Mouse (Mus musculus) stomach, embryonic 14.5 days (tissue): ENCODE data around the gene Ggt5. TPM values are rescaled to one million over a fixed set of nuclear protein-coding genes. Genes with fewer than 3 reads are reported as not detected.

Experiments
- ATAC-seq: fragments of 200-750 bp; cut with Nextera tagmentation; 2 replicates; pipeline ENCODE4 v1.8.0; 2017; ENCODE audit warnings: low read depth, moderate TSS enrichment; ENCODE audit not compliant: insufficient number of reproducible peaks, insufficient read depth, low FRiP score
- H3K27ac ChIP-seq: fragments of 300-500 bp; sonication (generic); 2 replicates; pipeline ENCODE4 v1.5.1; 2014; ENCODE audit warnings: mild to moderate bottlenecking, low read length, moderate library complexity, mixed read lengths
- H3K27me3 ChIP-seq: fragments of 300-500 bp; sonication (generic); 2 replicates; pipeline ENCODE4 v1.6.1; 2014; ENCODE audit warnings: low read length, control low read depth, mixed read lengths; ENCODE audit not compliant: control insufficient read depth, insufficient read depth
- H3K36me3 ChIP-seq: fragments of 300-500 bp; sonication (generic); 2 replicates; pipeline ENCODE4 v1.6.1; 2014; ENCODE audit warnings: mild to moderate bottlenecking, control low read depth, low read length, moderate library complexity, mixed read lengths; ENCODE audit not compliant: control insufficient read depth, insufficient read depth
- H3K4me1 ChIP-seq: fragments of 300-500 bp; sonication (generic); 2 replicates; pipeline ENCODE4 v1.6.1; 2014; ENCODE audit warnings: low read length, control low read depth, mixed read lengths; ENCODE audit not compliant: control insufficient read depth, insufficient read depth
- H3K4me2 ChIP-seq: fragments of 300-500 bp; sonication (generic); replicated peaks from 2 replicates; pipeline ENCODE4 v1.6.1; 2014; ENCODE audit warnings: low read depth, low read length, control low read depth
- H3K4me3 ChIP-seq: fragments of 300-500 bp; sonication (generic); 2 replicates; pipeline ENCODE4 v1.5.1; 2014; ENCODE audit warnings: low read depth, low read length, control low read depth
- H3K9ac ChIP-seq: fragments of 300-500 bp; sonication (generic); replicated peaks from 2 replicates; pipeline ENCODE4 v1.6.1; 2014; ENCODE audit warnings: low read depth, mild to moderate bottlenecking, control low read depth, low read length, moderate library complexity, mixed read lengths
- H3K9me3 ChIP-seq: fragments of 300-500 bp; sonication (generic); 2 replicates; pipeline ENCODE4 v1.6.1; 2016; ENCODE audit warnings: low read depth, low read length, control low read depth; ENCODE audit not compliant: control insufficient read depth
- WGBS: fragments of 180-500 bp; shearing (Covaris S2); extraction: QIAGEN DNeasy Blood & Tissue Kit; methylation state at CpG from one replicate; pipeline ENCODE4 v1.1.7; 2014; 5-methylcytosine and 5-hydroxymethylcytosine counted together
- polyA plus RNA-seq: library from polyadenylated mRNA; unstranded; fragments of >200 nt; fragmentation: Nextera tagmentation; extraction: Ambion mirVana; gene quantifications from 2 replicates; pipeline ENCODE4 v1.2.1, GENCODE M21; 2014

Ggt5 gene
- 4.1 and 5.2 TPM in 2 replicates for polyA plus RNA-seq

DNA sequence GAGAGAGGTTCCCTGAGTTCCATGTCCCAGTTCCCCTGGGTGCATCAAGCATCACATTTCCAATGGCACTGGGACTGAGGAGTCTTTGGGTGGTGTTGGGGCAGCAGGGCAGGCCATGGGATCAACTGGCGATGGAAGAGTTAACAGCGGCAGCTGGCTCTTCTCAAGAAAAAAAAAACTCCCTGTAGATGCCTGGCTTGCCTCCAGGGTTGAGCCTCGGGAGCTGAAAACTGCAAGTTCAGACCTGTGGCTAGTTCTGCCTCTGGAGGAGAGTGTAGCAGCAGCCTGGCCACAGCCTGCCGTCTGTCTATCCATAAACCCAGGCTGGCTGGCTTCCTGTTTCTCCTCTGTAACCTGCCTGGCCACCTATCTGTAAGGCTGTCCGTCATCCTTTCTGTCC, at the start of gene Ggt5:
Ggt5 (plus strand) TSS at position 212 of the 400 bp plus-strand sequence.
- Histone ChIP-seq H3K27me3 (no peaks in the 10 kb centered on the region), H3K9ac (no peak within 1 kb of the TSS; the same call in 1 of the 2 replicates), H3K36me3 (no peaks in the 10 kb centered on the region), H3K4me3 (peak within 1 kb of the TSS; percentile 10; the same call in 1 of the 2 replicates), H3K4me1 (peaks cover 20% of the 10 kb centered on the region), H3K9me3 (no peaks in the 10 kb centered on the region), H3K4me2 (peak within 1 kb of the TSS; percentile 29), H3K27ac (peak within 1 kb of the TSS; percentile 81)
- WGBS, result 11% methylated on average over 5 of the region's 5 CpGs
- ATAC-seq, result peak; percentile 54; the same call in 1 of the 2 replicates

DNA sequence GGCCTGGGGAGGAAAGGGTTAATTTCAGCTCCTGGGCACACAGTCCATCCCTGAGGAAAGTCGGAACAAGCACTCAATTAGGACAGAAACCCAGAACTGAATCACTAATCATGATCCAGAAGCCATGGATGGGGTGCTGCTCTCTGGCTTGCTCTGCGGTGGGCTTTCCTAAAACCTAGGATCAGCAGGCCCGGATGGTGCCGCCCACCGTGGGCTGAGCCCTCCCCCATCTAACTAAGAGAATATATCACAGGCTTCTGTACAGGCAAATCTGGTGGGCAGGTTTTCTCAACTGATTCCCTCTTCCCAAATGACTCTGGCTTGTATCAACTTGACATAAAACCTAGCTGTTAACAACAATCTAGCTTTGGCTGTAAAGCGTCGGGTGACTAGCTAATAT, 41.2 kb upstream of the Ggt5 start:
- H3K27ac ChIP-seq, result no peak overlapping the region
- no peaks in the 10 kb centered on the region for H3K36me3 ChIP-seq
- 48% methylated on average over 7 of the region's 7 CpGs for WGBS
- H3K4me1 ChIP-seq, result 0 out of 2 replicates have a peak, but pooled peaks cover 2% of the 10 kb centered on the region
- H3K4me3 ChIP-seq, result no peak overlapping the region
- H3K9ac ChIP-seq, result no peak overlapping the region
- no peak for ATAC-seq
- H3K27me3 ChIP-seq, result no peaks in the 10 kb centered on the region
- no peak overlapping the region for H3K4me2 ChIP-seq
- peaks cover 5% of the 10 kb centered on the region; the same call in 1 of the 2 replicates for H3K9me3 ChIP-seq

- peaks cover 5% of the 10 kb centered on the region; the same call in 1 of the 2 replicates for H3K9me3 ChIP-seq
- H3K4me3 ChIP-seq, result no peak overlapping the region
- H3K27ac ChIP-seq, result no peak overlapping the region
- peak overlapping the region; percentile 16; the same call in 1 of the 2 replicates for H3K4me2 ChIP-seq
- no peak overlapping the region for H3K9ac ChIP-seq
- no peak for ATAC-seq
- H3K36me3 ChIP-seq, result no peaks in the 10 kb centered on the region
- WGBS, result 48% methylated on average over 14 of the region's 14 CpGs
- no peaks in the 10 kb centered on the region for H3K27me3 ChIP-seq
- H3K4me1 ChIP-seq, result 0 out of 2 replicates have a peak, but pooled peaks cover 2% of the 10 kb centered on the region
These were observed 40.7 kb upstream of the Ggt5 start for GRCm38 (mm10) chr10:75548486-75548885.

DNA sequence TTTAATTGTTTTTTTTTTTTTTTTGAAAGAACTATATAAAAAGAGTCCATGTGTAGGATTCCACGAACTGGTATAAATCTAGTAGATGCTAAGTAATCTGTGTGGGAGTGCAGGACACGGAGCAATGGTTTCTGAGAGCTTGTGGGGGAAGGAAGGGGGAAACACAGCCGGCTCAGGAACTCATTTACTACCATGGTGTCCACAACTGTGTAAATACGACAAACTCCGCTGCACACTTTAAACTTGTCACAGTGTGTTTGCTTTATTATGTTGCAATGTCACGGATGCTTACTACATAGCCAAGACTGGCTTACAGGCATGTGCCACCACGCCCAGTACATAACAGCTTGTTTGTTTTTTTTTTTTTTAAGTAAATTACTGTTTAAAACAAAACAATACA, 39.3 kb upstream of the Ggt5 start:
- no peaks in the 10 kb centered on the region for H3K36me3 ChIP-seq
- H3K9me3 ChIP-seq, result peaks cover 5% of the 10 kb centered on the region; the same call in 1 of the 2 replicates
- no peak for ATAC-seq
- H3K9ac ChIP-seq, result no peak overlapping the region
- H3K4me1 ChIP-seq, result 0 out of 2 replicates have a peak, but pooled peaks cover 2% of the 10 kb centered on the region
- no peaks in the 10 kb centered on the region for H3K27me3 ChIP-seq
- no peak overlapping the region for H3K27ac ChIP-seq
- WGBS, result 56% methylated on average over 7 of the region's 7 CpGs
- H3K4me3 ChIP-seq, result no peak overlapping the region
- H3K4me2 ChIP-seq, result no peak overlapping the region

GRCm38 (mm10) chr10:75551175-75551574, 38.0 kb upstream of the Ggt5 start:
- Histone ChIP-seq H3K9me3 (no peaks in the 10 kb centered on the region), H3K27me3 (no peaks in the 10 kb centered on the region), H3K9ac (no peak overlapping the region), H3K4me1 (0 out of 2 replicates have a peak, but pooled peaks cover 2% of the 10 kb centered on the region), H3K36me3 (no peaks in the 10 kb centered on the region), H3K27ac (no peak overlapping the region), H3K4me2 (0 out of 2 replicates have a peak overlapping the region, but pooled peaks have one; percentile 3), H3K4me3 (no peak overlapping the region)
- WGBS, result 26% methylated on average over 12 of the region's 12 CpGs
- ATAC-seq, result peak; percentile 30; the same call in 1 of the 2 replicates

DNA sequence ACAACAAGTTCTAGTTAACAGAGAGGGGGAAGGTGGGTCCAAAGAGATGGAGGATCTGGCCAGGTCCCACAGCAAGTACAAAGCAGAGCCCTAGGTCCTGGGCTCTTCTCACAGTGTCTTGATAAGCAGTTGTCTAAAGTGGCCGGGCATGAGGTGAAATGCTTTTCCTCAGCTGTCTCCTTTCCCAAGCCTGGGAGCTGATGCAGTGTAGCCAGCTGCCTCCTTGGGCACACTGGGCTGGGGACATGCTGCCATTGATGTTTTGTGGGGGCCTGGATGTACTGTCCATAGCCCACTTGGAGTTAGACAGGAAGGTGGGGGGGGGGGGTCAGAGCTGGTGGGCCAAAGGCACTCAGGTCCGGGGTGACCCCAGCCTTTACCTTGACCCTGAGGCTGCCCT, 37.0 kb upstream of the Ggt5 start:
- Histone ChIP-seq H3K4me2 (no peak overlapping the region), H3K9me3 (no peaks in the 10 kb centered on the region), H3K4me3 (no peak overlapping the region), H3K4me1 (0 out of 2 replicates have a peak, but pooled peaks cover 2% of the 10 kb centered on the region), H3K27ac (no peak overlapping the region), H3K9ac (no peak overlapping the region), H3K36me3 (no peaks in the 10 kb centered on the region), H3K27me3 (no peaks in the 10 kb centered on the region)
- 70% methylated on average over 2 of the region's 2 CpGs for WGBS
- ATAC-seq, result no peak

- Histone ChIP-seq H3K36me3 (no peaks in the 10 kb centered on the region), H3K9ac (no peak overlapping the region), H3K4me2 (no peak overlapping the region), H3K4me1 (0 out of 2 replicates have a peak, but pooled peaks cover 2% of the 10 kb centered on the region), H3K9me3 (no peaks in the 10 kb centered on the region), H3K27ac (no peak overlapping the region), H3K27me3 (no peaks in the 10 kb centered on the region), H3K4me3 (no peak overlapping the region)
- ATAC-seq, result no peak
- 64% methylated on average over 13 of the region's 13 CpGs for WGBS
These were observed 36.3 kb upstream of the Ggt5 start for GRCm38 (mm10) chr10:75552701-75553450.

GRCm38 (mm10) chr10:75554090-75554489, 35.0 kb upstream of the Ggt5 start:
- Histone ChIP-seq H3K4me3 (no peak overlapping the region), H3K9ac (no peak overlapping the region), H3K27me3 (no peaks in the 10 kb centered on the region), H3K4me1 (peaks cover 1% of the 10 kb centered on the region; the same call in 1 of the 2 replicates), H3K9me3 (no peaks in the 10 kb centered on the region), H3K4me2 (no peak overlapping the region), H3K27ac (no peak overlapping the region), H3K36me3 (no peaks in the 10 kb centered on the region)
- WGBS, result 91% methylated on average over 8 of the region's 8 CpGs
- ATAC-seq, result no peak
